Mouse (Mus musculus) liver, embryonic 13.5 days (tissue): ENCODE data around the gene Tada2a. TPM values are rescaled to one million over a fixed set of nuclear protein-coding genes. Genes with fewer than 3 reads are reported as not detected.

Source experiments
- ATAC-seq: fragments of 200-750 bp; cut with Nextera tagmentation; 2 replicates; pipeline ENCODE4 v1.8.0; 2017; ENCODE audit warnings: low read depth, mild to moderate bottlenecking, moderate number of reproducible peaks, moderate library complexity
- DNase-seq: peaks from one replicate; pipeline ENCODE4 v3.0.0; 2022
- H3K27ac ChIP-seq: fragments of 300-500 bp; sonication (generic); 2 replicates; pipeline ENCODE4 v1.5.1; 2015; ENCODE audit warnings: moderate library complexity, mild to moderate bottlenecking, inconsistent platforms
- H3K27me3 ChIP-seq: fragments of 300-500 bp; sonication (generic); 2 replicates; pipeline ENCODE4 v1.6.1; 2015; ENCODE audit warnings: mild to moderate bottlenecking, inconsistent platforms
- H3K36me3 ChIP-seq: fragments of 300-500 bp; sonication (generic); 2 replicates; pipeline ENCODE4 v1.6.1; 2015; ENCODE audit warnings: mild to moderate bottlenecking, inconsistent platforms
- H3K4me1 ChIP-seq: fragments of 300-500 bp; sonication (generic); replicated peaks from 2 replicates; pipeline ENCODE4 v1.6.1; 2015; ENCODE audit warnings: inconsistent platforms
- H3K4me2 ChIP-seq: fragments of 300-500 bp; sonication (generic); 2 replicates; pipeline ENCODE4 v1.6.1; 2015; ENCODE audit warnings: inconsistent platforms, mild to moderate bottlenecking, moderate library complexity
- H3K4me3 ChIP-seq: fragments of 300-500 bp; sonication (generic); replicated peaks from 2 replicates; pipeline ENCODE4 v1.5.1; 2015; ENCODE audit warnings: mild to moderate bottlenecking, inconsistent platforms
- H3K9ac ChIP-seq: fragments of 300-500 bp; sonication (generic); 2 replicates; pipeline ENCODE4 v1.6.1; 2015; ENCODE audit warnings: mild to moderate bottlenecking, inconsistent platforms
- H3K9me3 ChIP-seq: fragments of 300-500 bp; sonication (generic); replicated peaks from 2 replicates; pipeline ENCODE4 v1.6.1; 2016; ENCODE audit warnings: inconsistent platforms
- WGBS: fragments of 180-500 bp; shearing (Covaris S2); methylation state at CpG from one replicate; pipeline ENCODE4 v1.1.7; 2015; ENCODE audit not compliant: insufficient replicate concordance; 5-methylcytosine and 5-hydroxymethylcytosine counted together
- polyA plus RNA-seq: library from polyadenylated mRNA; unstranded; fragments of >200 nt; fragmentation: Nextera tagmentation; extraction: Ambion mirVana; gene quantifications from 2 replicates; pipeline ENCODE4 v1.2.1, GENCODE M21; 2015

Gene Tada2a
- polyA plus RNA-seq, 1 experiment from 2014 or later = 12.8 TPM

GRCm38 (mm10) chr11:84060635-84061034 is 68.8 kb downstream of the Tada2a start:
- H3K27me3 ChIP-seq = peaks cover 19% of the 10 kb centered on the region
- H3K4me3 ChIP-seq = no peak overlapping the region

GRCm38 (mm10) chr11:84059784-84060183 is 69.6 kb downstream of the Tada2a start:
- DNase-seq (no peak), ATAC-seq (no peak)
- Histone ChIP-seq H3K9me3 (no peaks in the 10 kb centered on the region), H3K4me3 (no peak overlapping the region), H3K36me3 (no peaks in the 10 kb centered on the region), H3K9ac (no peak overlapping the region), H3K27me3 (peaks cover 13% of the 10 kb centered on the region), H3K4me1 (no peaks in the 10 kb centered on the region), H3K27ac (no peak overlapping the region), H3K4me2 (no peak overlapping the region)
- WGBS = 72% methylated on average over 2 of the region's 2 CpGs

More at GRCm38 (mm10) chr11:84060635-84061034, 68.8 kb downstream of the Tada2a start:
- ATAC-seq (no peak), DNase-seq (no peak)
- no peak overlapping the region for H3K4me2 ChIP-seq
- no peaks in the 10 kb centered on the region for H3K36me3 ChIP-seq
- no peak overlapping the region for H3K9ac ChIP-seq
- no peaks in the 10 kb centered on the region; the same call in 1 of the 2 replicates for H3K4me1 ChIP-seq
- 74% methylated on average over 6 of the region's 6 CpGs for WGBS
- H3K27ac ChIP-seq = no peak overlapping the region
- H3K9me3 ChIP-seq = no peaks in the 10 kb centered on the region

- DNase-seq = no peak
- Histone ChIP-seq H3K27me3 (no peaks in the 10 kb centered on the region), H3K9ac (no peak overlapping the region), H3K36me3 (no peaks in the 10 kb centered on the region), H3K9me3 (no peaks in the 10 kb centered on the region), H3K4me2 (no peak overlapping the region), H3K27ac (no peak overlapping the region), H3K4me1 (no peaks in the 10 kb centered on the region), H3K4me3 (no peak overlapping the region)
- ATAC-seq = no peak
- WGBS = 75% methylated on average over 2 of the region's 2 CpGs
Observed at GRCm38 (mm10) chr11:84057418-84057817, 72.0 kb downstream of the Tada2a start.

GRCm38 (mm10) chr11:84053524-84054163 is 75.8 kb downstream of the Tada2a start:
- Histone ChIP-seq H3K27me3 (no peaks in the 10 kb centered on the region), H3K27ac (no peak overlapping the region)
- no peak for DNase-seq

GRCm38 (mm10) chr11:84053055-84053454 is 76.3 kb downstream of the Tada2a start:
- no peaks in the 10 kb centered on the region for H3K4me1 ChIP-seq
- no peak overlapping the region for H3K27ac ChIP-seq
- H3K9me3 ChIP-seq = no peaks in the 10 kb centered on the region
- H3K36me3 ChIP-seq = no peaks in the 10 kb centered on the region
- H3K4me3 ChIP-seq = no peak overlapping the region
- DNase-seq (no peak), ATAC-seq (no peak)
- 69% methylated on average over 7 of the region's 7 CpGs for WGBS
- H3K9ac ChIP-seq = no peak overlapping the region
- H3K27me3 ChIP-seq = no peaks in the 10 kb centered on the region
- no peak overlapping the region for H3K4me2 ChIP-seq

More at GRCm38 (mm10) chr11:84053524-84054163, 75.8 kb downstream of the Tada2a start:
- no peak for ATAC-seq
- H3K4me1 ChIP-seq = no peaks in the 10 kb centered on the region
- H3K9ac ChIP-seq = no peak overlapping the region
- H3K4me2 ChIP-seq = no peak overlapping the region
- no peaks in the 10 kb centered on the region for H3K9me3 ChIP-seq
- H3K4me3 ChIP-seq = no peak overlapping the region
- WGBS = 57% methylated on average over 10 of the region's 10 CpGs
- no peaks in the 10 kb centered on the region for H3K36me3 ChIP-seq

GRCm38 (mm10) chr11:84048411-84048810 is 81.0 kb downstream of the Tada2a start:
- no peak for DNase-seq
- H3K27me3 ChIP-seq = no peaks in the 10 kb centered on the region
- no peak overlapping the region for H3K27ac ChIP-seq
- no peak overlapping the region for H3K9ac ChIP-seq
- no peak for ATAC-seq
- 63% methylated on average over 10 of the region's 10 CpGs for WGBS
- H3K9me3 ChIP-seq = no peaks in the 10 kb centered on the region
- H3K4me3 ChIP-seq = no peak overlapping the region
- H3K4me1 ChIP-seq = peaks cover 8% of the 10 kb centered on the region
- H3K4me2 ChIP-seq = no peak overlapping the region
- no peaks in the 10 kb centered on the region for H3K36me3 ChIP-seq

- Histone ChIP-seq H3K9me3 (no peaks in the 10 kb centered on the region), H3K27me3 (no peaks in the 10 kb centered on the region), H3K4me1 (peaks cover 8% of the 10 kb centered on the region), H3K9ac (no peak overlapping the region), H3K4me2 (no peak overlapping the region), H3K36me3 (peaks cover 9% of the 10 kb centered on the region), H3K4me3 (no peak overlapping the region), H3K27ac (no peak overlapping the region)
- DNase-seq (no peak), ATAC-seq (no peak)
- 47% methylated on average over 4 of the region's 4 CpGs for WGBS
Observed at GRCm38 (mm10) chr11:84047270-84047669, 82.1 kb downstream of the Tada2a start.

DNA sequence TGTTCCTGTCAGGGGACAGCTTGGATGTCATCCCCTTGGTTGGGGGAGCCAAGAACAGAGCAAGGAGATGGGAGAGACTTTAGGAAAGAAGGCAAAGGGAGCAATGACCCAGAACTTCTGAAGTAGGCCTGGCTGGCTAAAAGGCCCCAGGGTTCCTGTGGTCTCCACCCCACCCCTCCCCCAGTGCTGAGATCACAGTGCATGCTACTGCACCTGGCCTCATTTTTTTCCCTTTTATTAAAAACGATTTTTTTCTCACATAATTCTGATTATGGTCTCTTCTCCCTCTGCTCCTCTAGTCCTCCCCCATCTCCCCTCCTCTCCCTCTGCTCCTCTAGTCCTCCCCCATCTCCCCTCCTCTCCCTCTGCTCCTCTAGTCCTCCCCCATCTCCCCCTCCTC is 84.4 kb downstream of the Tada2a start:
- H3K36me3 ChIP-seq = peaks cover 30% of the 10 kb centered on the region
- H3K4me1 ChIP-seq = peaks cover 8% of the 10 kb centered on the region
- no peaks in the 10 kb centered on the region for H3K27me3 ChIP-seq
- H3K4me2 ChIP-seq = no peak overlapping the region
- ATAC-seq (no peak), DNase-seq (no peak)
- no peak overlapping the region for H3K4me3 ChIP-seq
- H3K27ac ChIP-seq = no peak overlapping the region
- WGBS = 20% methylated on average over 1 of the region's 1 CpGs
- no peaks in the 10 kb centered on the region for H3K9me3 ChIP-seq
- H3K9ac ChIP-seq = no peak overlapping the region

DNA sequence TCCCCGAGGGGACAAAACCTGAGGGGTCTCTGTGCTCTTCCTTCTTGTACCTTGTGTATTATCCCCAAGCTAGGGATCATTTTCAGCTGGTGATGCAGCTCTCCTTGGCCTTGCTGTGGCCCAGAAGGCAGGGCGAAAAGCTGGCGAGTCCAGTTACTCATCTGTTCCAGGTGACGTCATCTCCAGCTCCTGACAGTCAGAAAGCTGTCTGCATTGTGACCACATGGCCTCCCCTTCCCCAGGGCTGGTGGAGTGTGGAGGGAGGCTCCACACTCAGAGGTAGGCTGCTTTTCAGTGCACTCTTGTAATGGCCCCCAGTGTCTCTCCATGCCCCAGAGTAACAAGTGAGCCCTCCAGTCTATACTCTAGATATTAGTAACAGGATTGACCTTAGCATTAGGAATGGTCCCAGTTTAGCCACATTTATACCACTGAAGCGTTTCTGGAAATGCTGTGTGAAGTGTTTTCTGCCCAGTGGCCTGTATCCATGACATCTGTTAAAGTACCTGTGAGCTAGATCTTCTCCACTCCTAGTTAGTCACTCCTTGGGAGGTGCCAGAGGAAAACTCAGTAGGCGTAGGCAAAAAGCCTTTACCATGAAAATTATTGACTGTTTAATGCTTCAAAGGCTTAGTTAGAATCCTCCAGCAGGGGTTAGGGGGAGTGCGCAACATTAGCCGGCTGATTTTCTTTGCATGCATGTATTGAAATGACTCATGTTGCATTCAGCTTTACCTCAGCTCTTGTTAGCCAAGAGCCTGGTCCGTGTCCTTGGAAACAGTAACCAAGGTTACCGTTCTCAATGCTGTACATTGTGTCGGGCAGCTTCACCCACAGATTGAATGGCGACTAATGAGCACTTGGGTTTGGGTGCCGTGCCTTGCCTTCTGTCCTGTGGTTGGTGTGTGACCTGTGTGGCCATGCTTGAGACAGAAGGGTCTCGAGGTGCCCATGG is 86.3 kb downstream of the Tada2a start:
- no peak for DNase-seq
- no peak overlapping the region for H3K27ac ChIP-seq

GRCm38 (mm10) chr11:84040621-84041020 is 88.8 kb downstream of the Tada2a start:
- no peak for DNase-seq
- no peak for ATAC-seq

More for the DNA sequence above, 86.3 kb downstream of the Tada2a start:
- H3K36me3 ChIP-seq = peaks cover 49% of the 10 kb centered on the region
- 76% methylated on average over 14 of the region's 14 CpGs for whole genome bisulfite sequencing
- no peaks in the 10 kb centered on the region for H3K9me3 ChIP-seq
- no peak overlapping the region for H3K9ac ChIP-seq
- no peak overlapping the region for H3K4me3 ChIP-seq
- no peaks in the 10 kb centered on the region for H3K27me3 ChIP-seq
- ATAC-seq = no peak
- no peak overlapping the region for H3K4me2 ChIP-seq
- peaks cover 8% of the 10 kb centered on the region for H3K4me1 ChIP-seq

GRCm38 (mm10) chr11:84033671-84034070 is 95.7 kb downstream of the Tada2a start:
- no peak overlapping the region for H3K4me2 ChIP-seq
- H3K27ac ChIP-seq = no peak overlapping the region
- 77% methylated on average over 5 of the region's 5 CpGs for WGBS
- no peak for DNase-seq
- H3K9ac ChIP-seq = no peak overlapping the region
- H3K27me3 ChIP-seq = no peaks in the 10 kb centered on the region
- no peaks in the 10 kb centered on the region for H3K9me3 ChIP-seq
- no peaks in the 10 kb centered on the region for H3K4me1 ChIP-seq
- no peak overlapping the region for H3K4me3 ChIP-seq
- peaks cover 43% of the 10 kb centered on the region for H3K36me3 ChIP-seq
- no peak for ATAC-seq

More at GRCm38 (mm10) chr11:84040621-84041020, 88.8 kb downstream of the Tada2a start:
- Histone ChIP-seq H3K27ac (no peak overlapping the region), H3K4me1 (no peaks in the 10 kb centered on the region), H3K9ac (no peak overlapping the region), H3K4me3 (no peak overlapping the region), H3K9me3 (no peaks in the 10 kb centered on the region), H3K4me2 (no peak overlapping the region), H3K36me3 (peaks cover 53% of the 10 kb centered on the region), H3K27me3 (no peaks in the 10 kb centered on the region)
- 79% methylated on average over 6 of the region's 6 CpGs for WGBS
